Mouse (Mus musculus) testis, postnatal 14 days (tissue): ENCODE data around the gene Cep57l1.

Experiments
- DNase-seq: peaks from one replicate; pipeline ENCODE4 v3.0.0; 2021; ENCODE audit warnings: low spot score

The Cep57l1 gene

GRCm38 (mm10) chr10:41675842-41676571 lies 133.7 kb downstream of the Cep57l1 start:
- DNase-seq = no peak

DNA sequence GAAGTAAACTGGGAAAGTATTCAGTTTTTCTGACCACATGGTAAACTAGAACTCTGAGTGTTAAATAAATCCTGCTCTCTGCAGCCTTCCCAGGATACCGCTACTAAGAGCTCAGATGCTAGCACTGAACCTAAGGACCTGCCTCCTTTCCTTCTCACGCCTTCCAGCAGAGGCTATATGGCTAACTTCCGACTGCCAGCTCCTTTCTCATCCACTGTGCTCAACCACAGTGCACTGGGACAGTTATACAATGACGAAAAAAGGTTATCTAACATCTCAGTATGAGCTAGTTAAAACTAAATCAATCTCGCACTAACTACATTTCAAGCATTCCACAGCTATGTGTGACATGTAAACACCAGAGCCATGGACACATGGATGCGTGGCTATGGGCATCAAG lies 134.4 kb downstream of the Cep57l1 start:
- no peak for DNase-seq

DNA sequence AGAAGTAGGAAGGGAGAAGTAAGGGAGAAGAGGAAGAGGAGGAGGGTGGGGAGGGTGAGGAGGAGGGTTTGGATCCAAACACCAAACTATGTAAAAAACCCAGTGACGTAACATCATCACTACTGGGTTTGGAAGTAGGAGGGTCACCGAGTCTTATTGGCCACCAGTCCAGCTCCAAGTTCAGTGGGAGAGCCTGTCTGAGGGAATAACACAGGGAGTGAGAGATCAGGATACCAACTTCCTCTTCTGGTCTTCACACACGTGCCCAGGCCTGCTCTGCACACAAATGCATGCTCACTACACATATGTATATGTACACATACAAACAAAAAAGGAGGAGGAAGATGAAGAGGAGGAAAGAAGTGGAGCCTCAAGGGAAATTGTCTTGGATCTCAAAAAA lies 135.3 kb downstream of the Cep57l1 start:
- no peak for DNase-seq

- no peak for DNase-seq
These were observed 139.5 kb downstream of the Cep57l1 start for GRCm38 (mm10) chr10:41670196-41670595.
